Mouse (Mus musculus) heart, adult 2 months (tissue): Measurements from ENCODE around the gene Gpd2.

ENCODE experiments used
- CTCF ChIP-seq: fragments of 200-600 bp; IDR thresholded peaks from 2 replicates; pipeline ENCODE4 v1.8.1; 2022; ENCODE audit warnings: antibody characterized with exemption, mild to moderate bottlenecking, moderate library complexity
- EP300 ChIP-seq: fragments of 200-500 bp; IDR thresholded peaks from 2 replicates; pipeline ENCODE4 v1.6.1; 2011; ENCODE audit warnings: low read depth, low read length, control low read depth; ENCODE audit not compliant: insufficient read depth
- POLR2A ChIP-seq: fragments of 200-500 bp; IDR thresholded peaks from 2 replicates; pipeline ENCODE4 v1.6.1; 2011; ENCODE audit warnings: mild to moderate bottlenecking, low read depth, low read length, control low read depth; ENCODE audit not compliant: insufficient read depth

DNA sequence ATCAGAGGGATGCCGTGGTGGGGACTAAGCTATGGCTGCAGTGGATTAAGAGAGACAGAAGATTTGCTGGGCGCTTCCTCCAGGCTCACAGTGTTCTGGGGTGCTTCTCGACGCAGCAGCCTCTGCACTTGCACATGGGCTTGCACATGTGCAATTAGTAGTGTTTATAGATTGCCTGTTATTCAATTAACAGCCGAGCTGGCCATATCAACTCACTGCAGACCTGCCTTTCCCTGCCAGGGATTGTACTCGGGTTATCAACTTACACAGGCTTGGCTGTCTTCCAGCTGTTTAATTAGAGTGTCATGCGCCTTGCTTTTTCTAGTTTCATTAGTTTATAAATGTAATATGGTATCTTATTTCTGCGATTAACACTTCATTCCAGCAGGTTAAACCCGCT lies 113.2 kb downstream of the Gpd2 start:
- TF ChIP-seq CTCF (no peak), POLR2A (no peak), EP300 (no peak)
